ENCODE assay signal across 9 mouse cellular contexts in the genomic region with DNA sequence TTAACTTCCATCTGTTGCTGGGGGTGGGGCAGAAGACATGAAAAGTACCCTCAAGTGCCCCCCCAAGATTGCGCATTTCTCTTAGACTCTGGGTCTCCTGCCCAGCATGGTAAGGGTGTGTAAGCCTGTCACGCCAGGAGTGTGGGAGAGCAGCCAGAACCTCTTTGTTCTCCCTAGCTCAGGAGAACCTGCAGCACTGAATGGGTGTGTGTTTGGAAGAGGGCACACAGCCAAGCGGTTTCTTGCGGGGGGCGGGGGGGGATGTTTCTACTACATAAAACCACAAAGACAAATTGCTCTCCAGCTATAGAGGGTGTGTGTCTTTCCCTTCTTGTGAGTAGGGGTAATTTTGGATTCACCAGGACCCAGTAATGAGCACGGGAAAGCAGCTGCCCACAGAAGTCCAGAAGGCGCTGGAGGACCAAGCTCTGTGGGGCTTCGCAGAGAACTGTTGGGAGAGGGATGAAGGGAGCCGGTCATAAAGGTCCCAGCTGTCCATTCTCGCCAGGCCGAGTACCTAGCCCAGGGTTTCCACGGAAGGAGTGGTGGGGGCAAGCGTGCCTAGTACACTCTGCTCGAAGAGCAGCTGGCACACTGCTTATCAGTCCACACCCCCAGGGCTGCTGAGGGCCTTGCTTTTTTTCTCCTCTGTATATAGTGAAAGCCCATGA. TPM values are rescaled to one million over a fixed set of nuclear protein-coding genes. Genes with fewer than 3 reads are reported as not detected.
DNase-seq lines count a peak whose midpoint lies in the region; ATAC-seq and TF ChIP-seq lines count a peak whose summit lies in the region.
"Had no signal": no experiment of that assay in that cellular context is flagged by ENCODE, and none has a peak within 500 bp of the region (broad histone marks: within the 10 kb centered on the region; RNA-seq: fewer than 3 reads in every experiment).

No protein-coding gene starts in this region.

- peaks cover 14% of the 10 kb centered on the region; the same call in 1 of the 2 replicates for H3K27me3 ChIP-seq in embryonic facial prominence, embryonic 10.5 days (replicated peaks; ENCODE audit: low read depth, poor library complexity, severe bottlenecking)
- H3K27me3 ChIP-seq in heart, embryonic 15.5 days: no peaks in the 10 kb centered on the region
- no peaks in the 10 kb centered on the region for H3K27me3 ChIP-seq in liver, embryonic 14.5 days (ENCODE audit: control insufficient read depth, insufficient read depth, low read length)
- H3K27me3 ChIP-seq in neural tube, embryonic 12.5 days (replicated peaks): no peaks in the 10 kb centered on the region
- no peaks in the 10 kb centered on the region for H3K27me3 ChIP-seq in cerebellum, adult 2 months (ENCODE audit: control insufficient read depth, insufficient read depth, low read length)

- no peak for TF ChIP-seq EP300 in liver, embryonic 14.5 days (IDR thresholded peaks at IDR 0.05; ENCODE audit: low read depth)

- no peak overlapping the region for H3K4me3 ChIP-seq in layer of hippocampus, adult 2 months
- no peak overlapping the region for H3K4me3 ChIP-seq in embryonic facial prominence, embryonic 10.5 days
- H3K4me3 ChIP-seq in heart, embryonic 15.5 days: no peak overlapping the region
- no peak overlapping the region for H3K4me3 ChIP-seq in liver, embryonic 14.5 days (ENCODE audit: insufficient read depth in 1 of 2, low read depth in 2 of 2, low read length in 2 of 2)
- no peak overlapping the region for H3K4me3 ChIP-seq in neural tube, embryonic 12.5 days
- H3K4me3 ChIP-seq in cerebellum, adult 2 months (replicated peaks; ENCODE audit: insufficient read depth, low read depth, low read length): no peak overlapping the region

- peaks cover 52% of the 10 kb centered on the region for H3K4me1 ChIP-seq in embryonic facial prominence, embryonic 10.5 days
- peaks cover 81% of the 10 kb centered on the region for H3K4me1 ChIP-seq in heart, embryonic 15.5 days (replicated peaks)
- H3K4me1 ChIP-seq in liver, embryonic 14.5 days (replicated peaks; ENCODE audit: control insufficient read depth in 2 of 2, insufficient read depth in 2 of 2, low read length in 1 of 2): peaks cover 76 to 78% of the 10 kb centered on the region in 2 experiments
- H3K4me1 ChIP-seq in neural tube, embryonic 12.5 days: peaks cover 79% of the 10 kb centered on the region
- peaks cover 29% of the 10 kb centered on the region for H3K4me1 ChIP-seq in cerebellum, adult 2 months (ENCODE audit: control insufficient read depth, insufficient read depth, low read length)

- H3K36me3 ChIP-seq in embryonic facial prominence, embryonic 10.5 days (replicated peaks): no peaks in the 10 kb centered on the region
- no peaks in the 10 kb centered on the region for H3K36me3 ChIP-seq in heart, embryonic 15.5 days
- H3K36me3 ChIP-seq in liver, embryonic 14.5 days (replicated peaks; ENCODE audit: control insufficient read depth, insufficient read depth, low read depth): no peaks in the 10 kb centered on the region
- no peaks in the 10 kb centered on the region for H3K36me3 ChIP-seq in neural tube, embryonic 12.5 days

- H3K4me2 ChIP-seq in heart, embryonic 15.5 days: peak overlapping the region; percentile 40
- peak overlapping the region; percentile 34 for H3K4me2 ChIP-seq in liver, embryonic 14.5 days (ENCODE audit: low read depth)
- H3K4me2 ChIP-seq in neural tube, embryonic 12.5 days (replicated peaks): 0 out of 2 replicates have a peak overlapping the region, but pooled peaks have one; percentile 19

- no peak for DNase-seq in layer of hippocampus, adult 2 months (ENCODE audit: low spot score in 2 of 2)
- DNase-seq in layer of hippocampus, adult 11-12 months (ENCODE audit: low spot score): no peak
- no peak for DNase-seq in embryonic facial prominence, embryonic 10.5 days (ENCODE audit: low spot score)
- no peak for DNase-seq in liver, embryonic 14.5 days (ENCODE audit: low read depth in 3 of 3, low spot score in 3 of 3)
- no peak for DNase-seq in layer of hippocampus, postnatal 36 days
- DNase-seq in cerebellum, adult 2 months: no peak

- H3K9ac ChIP-seq in heart, embryonic 15.5 days: peak overlapping the region; percentile 40
- H3K9ac ChIP-seq in liver, embryonic 14.5 days (replicated peaks): peak overlapping the region; percentile 43
- H3K9ac ChIP-seq in neural tube, embryonic 12.5 days: no peak overlapping the region

- peak overlapping the region; percentile 94 for H3K27ac ChIP-seq in layer of hippocampus, adult 2 months
- peak overlapping the region; percentile 59 for H3K27ac ChIP-seq in embryonic facial prominence, embryonic 10.5 days (replicated peaks)
- peak overlapping the region; percentile 99 for H3K27ac ChIP-seq in heart, embryonic 15.5 days
- H3K27ac ChIP-seq in liver, embryonic 14.5 days: peak overlapping the region; percentile 22
- peak overlapping the region; percentile 79 for H3K27ac ChIP-seq in neural tube, embryonic 12.5 days
- H3K27ac ChIP-seq in cerebellum, adult 2 months (ENCODE audit: insufficient read depth, low read length): no peak overlapping the region

- TF ChIP-seq POLR2A in cerebellum, adult 2 months (IDR thresholded peaks at IDR 0.05; ENCODE audit: borderline replicate concordance, insufficient read depth, low read length): no peak

- H3K9me3 ChIP-seq in embryonic facial prominence, embryonic 10.5 days: no peaks in the 10 kb centered on the region
- no peaks in the 10 kb centered on the region for H3K9me3 ChIP-seq in heart, embryonic 15.5 days (replicated peaks)
- no peaks in the 10 kb centered on the region for H3K9me3 ChIP-seq in liver, embryonic 14.5 days (ENCODE audit: control insufficient read depth, low read length)
- no peaks in the 10 kb centered on the region for H3K9me3 ChIP-seq in neural tube, embryonic 12.5 days

- TF ChIP-seq CTCF in layer of hippocampus, adult 2 months (conservative IDR thresholded peaks at IDR 0.05): no peak
- no peak for TF ChIP-seq CTCF in liver, embryonic 14.5 days (IDR thresholded peaks at IDR 0.05; ENCODE audit: low read depth)
- TF ChIP-seq CTCF in cerebellum, adult 2 months (IDR thresholded peaks at IDR 0.05; ENCODE audit: borderline replicate concordance, insufficient read depth, low read depth, low read length): no peak

- 86% methylated on average over 14 of the region's 14 CpGs for WGBS in embryonic facial prominence, embryonic 10.5 days
- whole genome bisulfite sequencing in heart, embryonic 15.5 days: 30% methylated on average over 14 of the region's 14 CpGs
- WGBS in liver, embryonic 14.5 days (ENCODE audit: insufficient replicate concordance): 58% methylated on average over 14 of the region's 14 CpGs
- 26% methylated on average over 14 of the region's 14 CpGs for WGBS in neural tube, embryonic 12.5 days
- WGBS in cerebellum, adult 2 months: 45% methylated on average over 14 of the region's 14 CpGs

- ATAC-seq in heart, embryonic 15.5 days (replicated peaks; ENCODE audit: insufficient number of reproducible peaks, insufficient read depth, low FRiP score, low read depth): no peak
- no peak for ATAC-seq in liver, embryonic 14.5 days (ENCODE audit: insufficient read depth)
- ATAC-seq in neural tube, embryonic 12.5 days (ENCODE audit: low FRiP score, low read depth): peak; percentile 85

RNA-seq across cellular contexts. Expression of a gene that starts 14.6 kb away (rescaled TPM):
- under 1 TPM in 1 of 2 experiments, not detected in 1; 0.20 TPM for total RNA-seq in layer of hippocampus, adult 2 months (2021)
- polyA plus RNA-seq in embryonic facial prominence, embryonic 10.5 days (2016; fragmentation: Nextera tagmentation; extraction: Ambion mirVana): 0.09 TPM in 1 of 2 replicates, not detected in the other
- 0.42 TPM in 2 replicates for polyA plus RNA-seq in heart, embryonic 15.5 days (2015; fragmentation: Nextera tagmentation; extraction: Ambion mirVana)
- 0.08 and 0.09 TPM in 2 replicates for polyA plus RNA-seq in liver, embryonic 14.5 days (2012; rRNA removed)
- polyA plus RNA-seq in liver, embryonic 14.5 days (2014; fragmentation: Nextera tagmentation; extraction: Ambion mirVana): not detected in 2 replicates
- polyA plus RNA-seq in neural tube, embryonic 12.5 days (2016; fragmentation: Nextera tagmentation; extraction: Ambion mirVana): 0.15 and 0.38 TPM in 2 replicates
- not detected for total RNA-seq in layer of hippocampus, postnatal 36 days (2021)
- not detected in 2 replicates for polyA plus RNA-seq in cerebellum, adult 2 months (2012; rRNA removed)
- total RNA-seq: adrenal gland, adult 18-20 months had no signal

RNA-seq across cellular contexts. Expression of a gene that starts 17.5 kb away (rescaled TPM):
- 10 to 100 TPM; 17.2 to 22.0 TPM for total RNA-seq in layer of hippocampus, adult 2 months (2021)
- 32.5 and 40.4 TPM in 2 replicates for polyA plus RNA-seq in embryonic facial prominence, embryonic 10.5 days (2016; fragmentation: Nextera tagmentation; extraction: Ambion mirVana)
- 36.9 and 45.4 TPM in 2 replicates for polyA plus RNA-seq in heart, embryonic 15.5 days (2015; fragmentation: Nextera tagmentation; extraction: Ambion mirVana)
- polyA plus RNA-seq in liver, embryonic 14.5 days (2012; rRNA removed): 40.1 and 45.3 TPM in 2 replicates
- 78.2 and 85.2 TPM in 2 replicates for polyA plus RNA-seq in liver, embryonic 14.5 days (2014; fragmentation: Nextera tagmentation; extraction: Ambion mirVana)
- polyA plus RNA-seq in neural tube, embryonic 12.5 days (2016; fragmentation: Nextera tagmentation; extraction: Ambion mirVana): 114 and 120 TPM in 2 replicates
- 10 to 100 TPM; 18.7 to 18.9 TPM for total RNA-seq in layer of hippocampus, postnatal 36 days (2021)
- 11.9 and 15.3 TPM in 2 replicates for polyA plus RNA-seq in cerebellum, adult 2 months (2012; rRNA removed)

RNA-seq across cellular contexts. Expression of a gene that starts 59.3 kb away (rescaled TPM):
- 1 to 10 TPM; 6.0 to 7.4 TPM for total RNA-seq in layer of hippocampus, adult 2 months (2021)
- 2.0 and 2.2 TPM in 2 replicates for polyA plus RNA-seq in embryonic facial prominence, embryonic 10.5 days (2016; fragmentation: Nextera tagmentation; extraction: Ambion mirVana)
- polyA plus RNA-seq in heart, embryonic 15.5 days (2015; fragmentation: Nextera tagmentation; extraction: Ambion mirVana): 23.3 and 32.3 TPM in 2 replicates
- polyA plus RNA-seq in liver, embryonic 14.5 days (2012; rRNA removed): 1.1 TPM in 2 replicates
- polyA plus RNA-seq in liver, embryonic 14.5 days (2014; fragmentation: Nextera tagmentation; extraction: Ambion mirVana): 1.1 and 1.6 TPM in 2 replicates
- polyA plus RNA-seq in neural tube, embryonic 12.5 days (2016; fragmentation: Nextera tagmentation; extraction: Ambion mirVana): 16.8 and 20.5 TPM in 2 replicates
- 1 to 10 TPM; 4.0 to 7.8 TPM for total RNA-seq in layer of hippocampus, postnatal 36 days (2021)
- 7.5 and 10.8 TPM in 2 replicates for polyA plus RNA-seq in cerebellum, adult 2 months (2012; rRNA removed)
